Mouse (Mus musculus) Muller cell, postnatal 12 days (primary cell): ENCODE measurements around the gene Syndig1l.
A peak's percentile ranks its signal among the peaks of the same experiment; 100 is the strongest.

Experiments used
- DNase-seq: peaks from one replicate; pipeline ENCODE4 v3.0.0-alpha.2; 2015; ENCODE audit errors: inconsistent ontology term

Syndig1l gene

GRCm38 (mm10) chr12:84698319-84699081 is at the start of gene Syndig1l:
Syndig1l (minus strand) TSS chr12:84698831.
- DNase-seq: peak; percentile 88

- DNase-seq: no peak
Observed at GRCm38 (mm10) chr12:84748134-84748533, 49.5 kb upstream of the Syndig1l start.

DNA sequence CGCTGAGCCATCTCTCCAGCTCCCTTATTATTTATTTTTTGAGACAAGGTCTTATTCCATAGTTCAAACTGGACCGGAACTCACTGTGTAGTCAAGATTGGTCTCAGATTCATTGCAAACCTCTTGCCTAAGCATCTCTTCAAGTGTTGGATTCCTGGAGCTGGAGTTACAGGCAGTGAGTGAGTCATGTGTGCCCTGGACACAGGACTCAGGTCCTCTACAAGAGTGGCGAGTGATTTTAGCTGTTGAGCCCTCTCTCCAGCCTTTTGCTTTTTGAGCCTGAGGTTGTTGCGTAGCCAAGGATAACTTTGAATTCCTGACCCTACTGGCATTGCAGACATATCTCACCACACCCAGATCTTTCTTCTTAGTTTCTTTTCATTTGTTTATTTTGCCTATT is 47.1 kb upstream of the Syndig1l start:
- DNase-seq: no peak

DNA sequence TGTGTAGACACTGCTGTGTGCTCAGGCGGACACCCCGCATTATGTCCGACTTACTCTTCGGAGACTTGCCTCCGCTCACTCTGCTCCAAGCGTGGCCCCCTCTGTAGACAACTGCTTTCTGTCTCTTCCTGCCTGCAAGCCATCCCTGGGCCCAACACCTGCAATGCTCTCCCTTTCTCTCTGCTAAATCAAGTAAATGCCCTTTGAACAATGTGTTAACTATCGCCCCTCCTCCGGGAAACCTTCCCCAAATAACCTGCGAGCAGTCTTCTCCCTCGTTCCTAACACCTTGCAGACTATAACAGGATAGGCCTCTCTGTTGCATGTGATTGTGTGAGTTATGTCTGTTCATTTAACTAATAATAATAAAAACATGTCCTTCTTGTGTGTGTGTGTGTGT is 44.9 kb upstream of the Syndig1l start:
- no peak for DNase-seq

GRCm38 (mm10) chr12:84733366-84733765 is 34.7 kb upstream of the Syndig1l start:
- DNase-seq: no peak

GRCm38 (mm10) chr12:84728421-84728820 is 29.8 kb upstream of the Syndig1l start:
- DNase-seq: no peak

- DNase-seq: no peak
Observed at GRCm38 (mm10) chr12:84727434-84727833, 28.8 kb upstream of the Syndig1l start.

GRCm38 (mm10) chr12:84726986-84727385 is 28.4 kb upstream of the Syndig1l start:
- no peak for DNase-seq

DNA sequence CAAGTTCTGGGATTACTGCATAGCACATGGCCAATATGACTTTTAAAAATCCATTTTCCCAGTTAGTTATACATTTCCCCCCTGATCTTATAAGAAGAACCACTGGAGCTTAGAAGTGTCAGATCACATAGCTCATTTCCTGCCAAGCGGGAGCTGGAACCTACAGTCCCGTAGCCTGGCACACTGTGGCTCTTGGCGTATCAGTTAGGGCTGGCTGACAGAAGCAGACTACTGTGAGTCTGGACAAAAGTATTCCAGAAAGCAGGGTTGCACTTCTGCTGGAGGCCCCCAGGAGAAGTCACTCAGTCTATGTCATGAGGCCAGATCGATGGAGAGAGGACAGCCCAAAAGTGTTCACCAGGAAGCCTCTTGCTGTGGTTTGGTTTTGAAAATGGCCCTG is 27.8 kb upstream of the Syndig1l start:
- DNase-seq: no peak

DNA sequence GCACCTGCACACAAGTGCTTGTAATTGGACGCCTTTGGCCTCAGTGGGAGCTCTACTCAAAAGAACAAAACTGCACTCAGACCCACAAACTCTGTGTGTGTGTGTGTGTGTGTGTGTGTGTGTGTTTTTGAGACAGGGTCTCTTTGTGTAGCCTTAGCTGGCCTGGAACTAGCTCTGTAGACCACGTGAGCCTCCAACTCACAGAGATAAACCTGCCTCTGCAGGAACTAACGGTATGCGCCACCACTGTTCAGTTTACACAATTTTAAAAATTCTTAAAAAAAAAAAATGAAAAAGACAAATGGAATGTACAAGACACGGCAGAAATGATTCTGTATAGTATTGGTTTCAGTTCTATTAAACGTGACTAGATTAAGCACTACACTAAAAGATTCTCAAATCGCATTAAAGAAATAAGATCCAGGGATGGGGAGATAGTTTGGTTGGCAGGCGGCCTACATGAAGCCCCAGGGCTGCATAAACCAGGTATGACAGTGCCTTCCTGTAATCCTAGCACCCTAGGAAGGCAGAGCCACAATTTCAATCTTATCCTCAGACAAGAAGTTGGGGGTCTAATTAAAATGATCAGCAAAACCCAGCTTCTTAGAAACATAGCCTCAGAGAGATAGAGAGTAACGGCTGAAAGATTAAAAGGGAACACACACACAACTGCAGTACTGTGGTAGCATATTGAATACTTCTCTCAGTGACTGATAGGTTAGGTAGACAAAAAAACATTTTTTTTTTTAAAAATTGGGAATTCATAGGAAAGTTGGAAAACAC is 20.0 kb upstream of the Syndig1l start:
- no peak for DNase-seq

DNA sequence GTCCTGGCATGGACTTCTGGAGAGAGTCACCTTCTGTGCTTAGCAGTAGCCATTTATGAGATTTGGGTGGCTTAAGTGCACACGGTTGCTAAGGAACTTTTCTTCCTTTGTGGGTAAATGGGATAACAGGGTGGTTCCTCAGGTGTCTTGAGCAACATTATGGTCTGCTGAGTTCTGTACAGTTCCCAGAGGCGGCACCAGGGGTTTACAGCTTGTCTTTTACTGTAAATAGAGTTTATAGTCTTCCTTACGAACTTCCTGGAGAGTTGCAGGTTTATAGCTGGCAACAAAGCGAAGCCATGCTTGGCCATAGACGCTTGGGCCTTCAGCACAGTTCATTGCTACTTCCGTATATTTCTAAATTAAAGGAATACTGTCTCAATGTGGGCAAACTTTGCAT is 15.9 kb upstream of the Syndig1l start:
- no peak for DNase-seq

DNA sequence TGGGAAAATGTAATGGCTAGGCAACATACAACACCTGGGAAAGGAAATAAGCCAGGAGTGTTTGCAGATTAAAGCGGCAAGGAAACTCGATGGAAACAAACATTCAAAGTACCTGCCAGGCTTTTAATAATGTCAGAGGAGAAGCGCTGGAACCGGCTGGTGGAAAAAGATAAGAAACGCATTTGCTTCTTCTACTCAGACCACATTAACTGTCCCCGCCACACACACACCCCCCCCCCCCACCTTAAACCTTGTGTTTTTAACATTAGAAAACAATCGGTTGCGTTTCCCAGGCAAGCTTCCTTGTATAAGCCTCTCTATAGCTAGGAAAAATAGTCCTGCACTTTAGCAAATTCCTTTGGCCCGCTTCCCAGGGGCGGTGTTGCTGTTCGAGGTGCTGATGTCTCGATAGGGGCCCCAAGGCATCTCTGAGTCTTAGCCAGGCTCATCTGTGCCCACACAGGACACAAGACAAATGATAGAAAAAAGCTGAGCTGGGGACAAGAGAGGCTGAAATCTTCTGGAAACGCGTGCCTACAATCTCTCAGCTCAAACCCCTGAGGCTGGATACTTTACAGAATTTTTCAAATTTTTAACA is 11.3 kb upstream of the Syndig1l start:
- peak; percentile 61 for DNase-seq

- DNase-seq: no peak
Observed at GRCm38 (mm10) chr12:84707804-84708203, 9.2 kb upstream of the Syndig1l start.

- DNase-seq: no peak
Observed at GRCm38 (mm10) chr12:84706886-84707285, 8.3 kb upstream of the Syndig1l start.

DNA sequence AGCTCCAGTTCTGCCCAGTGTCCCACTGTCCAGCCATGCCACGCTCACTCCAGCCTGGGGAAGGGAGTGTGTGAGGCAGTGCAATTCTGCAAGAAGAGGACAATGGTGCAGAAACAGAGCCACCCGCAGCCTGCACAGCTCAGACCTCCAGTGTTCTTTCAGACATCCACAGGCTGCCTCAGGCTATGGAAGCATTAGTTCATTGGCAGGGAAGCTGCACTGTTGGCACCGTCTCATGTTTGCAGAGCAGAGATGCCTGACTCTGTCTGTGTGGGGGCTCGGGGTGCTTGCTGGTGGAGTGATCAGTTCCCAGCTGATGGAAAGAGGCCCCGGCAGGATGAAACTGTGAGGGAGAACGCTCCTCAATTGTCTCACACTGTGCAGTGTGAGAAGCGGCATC is 4.0 kb upstream of the Syndig1l start:
- DNase-seq: no peak

- no peak for DNase-seq
Observed at GRCm38 (mm10) chr12:84692141-84692540, 6.5 kb downstream of the Syndig1l start.

- DNase-seq: no peak
Observed at GRCm38 (mm10) chr12:84691347-84691746, 7.3 kb downstream of the Syndig1l start.

GRCm38 (mm10) chr12:84689051-84689450 is 9.6 kb downstream of the Syndig1l start:
- DNase-seq: no peak

- DNase-seq: no peak
Observed at GRCm38 (mm10) chr12:84687531-84687930, 11.1 kb downstream of the Syndig1l start.

GRCm38 (mm10) chr12:84686176-84686575 is 12.5 kb downstream of the Syndig1l start:
- DNase-seq: no peak

GRCm38 (mm10) chr12:84684569-84684968 is 14.1 kb downstream of the Syndig1l start:
- DNase-seq: no peak

DNA sequence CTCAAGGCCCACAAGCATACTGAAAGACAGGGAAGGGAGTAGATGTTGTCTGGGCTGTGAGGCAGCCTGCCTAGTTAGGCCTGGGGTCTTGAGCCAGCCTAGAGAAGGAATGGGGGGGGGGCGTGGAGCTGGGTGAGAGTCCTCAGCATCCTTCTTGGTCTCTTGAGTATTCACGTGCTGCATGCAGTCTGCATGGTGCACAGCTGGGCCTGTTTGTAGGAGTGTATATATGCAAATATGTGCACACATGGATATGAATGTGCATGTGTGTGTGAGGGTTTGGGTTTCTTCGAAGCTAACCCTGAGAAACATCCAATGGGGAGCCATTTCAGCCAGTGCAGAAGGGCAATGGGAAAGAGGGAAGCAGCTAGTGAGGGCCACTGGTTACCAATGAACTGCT is 22.6 kb downstream of the Syndig1l start:
- DNase-seq: no peak
